Mouse (Mus musculus) embryonic facial prominence, embryonic 11.5 days (tissue): ENCODE data around the gene 1700029F12Rik. TPM values are rescaled to one million over a fixed set of nuclear protein-coding genes. Genes with fewer than 3 reads are reported as not detected.

Source experiments
- ATAC-seq: fragments of 200-750 bp; cut with Nextera tagmentation; replicated peaks from 2 replicates; pipeline ENCODE4 v1.8.0; 2017; ENCODE audit warnings: low read depth; ENCODE audit not compliant: insufficient number of reproducible peaks, low FRiP score, low TSS enrichment
- DNase-seq: peaks from one replicate; pipeline ENCODE4 v3.0.0-alpha.2; 2015; ENCODE audit warnings: low spot score
- H3K27ac ChIP-seq: fragments of 300-500 bp; sonication (generic); replicated peaks from 2 replicates; pipeline ENCODE4 v1.5.1; 2014; ENCODE audit warnings: mild to moderate bottlenecking, low read depth, low read length, control low read depth
- H3K27me3 ChIP-seq: fragments of 300-500 bp; sonication (generic); 2 replicates; pipeline ENCODE4 v1.6.1; 2014; ENCODE audit warnings: mild to moderate bottlenecking, low read length, moderate library complexity, mixed read lengths; ENCODE audit not compliant: control insufficient read depth, insufficient read depth
- H3K36me3 ChIP-seq: fragments of 300-500 bp; sonication (generic); replicated peaks from 2 replicates; pipeline ENCODE4 v1.6.1; 2014; ENCODE audit warnings: low read depth, mild to moderate bottlenecking, low read length, moderate library complexity, mixed read lengths; ENCODE audit not compliant: control insufficient read depth, insufficient read depth
- H3K4me1 ChIP-seq: fragments of 300-500 bp; sonication (generic); 2 replicates; pipeline ENCODE4 v1.6.1; 2014; ENCODE audit warnings: low read length, mixed read lengths; ENCODE audit not compliant: control insufficient read depth, insufficient read depth
- H3K4me2 ChIP-seq: fragments of 300-500 bp; sonication (generic); 2 replicates; pipeline ENCODE4 v1.6.1; 2014; ENCODE audit warnings: low read depth, mild to moderate bottlenecking, control low read depth, low read length, moderate library complexity
- H3K4me3 ChIP-seq: fragments of 300-500 bp; sonication (generic); 2 replicates; pipeline ENCODE4 v1.5.1; 2014; ENCODE audit warnings: low read depth, low read length, control low read depth
- H3K9ac ChIP-seq: fragments of 300-500 bp; sonication (generic); replicated peaks from 2 replicates; pipeline ENCODE4 v1.6.1; 2014; ENCODE audit warnings: mild to moderate bottlenecking, control low read depth, low read length
- H3K9me3 ChIP-seq: fragments of 300-500 bp; sonication (generic); replicated peaks from 2 replicates; pipeline ENCODE4 v1.6.1; 2016; ENCODE audit warnings: mild to moderate bottlenecking, low read length, inconsistent platforms, mixed read lengths; ENCODE audit not compliant: control insufficient read depth
- WGBS: fragments of 180-500 bp; shearing (Covaris S2); extraction: QIAGEN DNeasy Blood & Tissue Kit; methylation state at CpG from one replicate; pipeline ENCODE4 v1.1.7; 2014; 5-methylcytosine and 5-hydroxymethylcytosine counted together
- polyA plus RNA-seq: library from polyadenylated mRNA; unstranded; fragments of >200 nt; fragmentation: Nextera tagmentation; extraction: Ambion mirVana; gene quantifications from 2 replicates; pipeline ENCODE4 v1.2.1, GENCODE M21; 2014

The 1700029F12Rik gene
- polyA plus RNA-seq, 1 experiment from 2014 or later = not detected

DNA sequence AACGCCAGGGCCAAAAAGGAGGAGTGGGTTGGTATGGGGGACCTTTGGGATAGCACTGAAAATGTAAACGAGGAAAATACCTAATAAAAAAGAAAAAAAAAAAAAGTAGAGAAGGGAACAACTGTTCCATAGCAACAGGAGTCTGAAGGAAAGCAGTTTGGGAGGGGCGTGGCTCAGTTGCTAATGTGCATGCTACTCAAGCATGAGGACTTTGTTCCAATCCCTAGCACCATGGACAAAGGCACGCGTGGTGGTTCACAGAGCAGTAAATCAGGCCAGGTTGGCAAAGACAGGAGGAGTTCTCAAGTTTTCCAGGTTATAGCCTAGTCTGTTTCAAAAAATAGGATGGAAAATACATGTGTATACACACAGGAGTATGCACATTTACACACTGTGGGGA is 14.0 kb downstream of the 1700029F12Rik start:
- Histone ChIP-seq H3K9me3 (no peaks in the 10 kb centered on the region), H3K36me3 (no peaks in the 10 kb centered on the region), H3K27me3 (no peaks in the 10 kb centered on the region), H3K9ac (no peak overlapping the region), H3K27ac (no peak overlapping the region), H3K4me1 (no peaks in the 10 kb centered on the region), H3K4me3 (no peak overlapping the region), H3K4me2 (no peak overlapping the region)
- WGBS = 83% methylated on average over 5 of the region's 5 CpGs
- DNase-seq (no peak), ATAC-seq (no peak)

- 82% methylated on average over 3 of the region's 3 CpGs for WGBS
Measured at GRCm38 (mm10) chr13:97017711-97018110, 16.5 kb downstream of the 1700029F12Rik start.

GRCm38 (mm10) chr13:97014366-97014765 is 19.8 kb downstream of the 1700029F12Rik start:
- Histone ChIP-seq H3K9me3 (no peaks in the 10 kb centered on the region), H3K27ac (no peak overlapping the region), H3K36me3 (no peaks in the 10 kb centered on the region), H3K4me3 (no peak overlapping the region), H3K4me1 (no peaks in the 10 kb centered on the region), H3K9ac (no peak overlapping the region), H3K4me2 (no peak overlapping the region), H3K27me3 (no peaks in the 10 kb centered on the region)
- WGBS = 85% methylated on average over 4 of the region's 4 CpGs
- DNase-seq = no peak
- ATAC-seq = no peak

More at GRCm38 (mm10) chr13:97017711-97018110, 16.5 kb downstream of the 1700029F12Rik start:
- Histone ChIP-seq H3K36me3 (no peaks in the 10 kb centered on the region), H3K4me2 (no peak overlapping the region), H3K4me1 (no peaks in the 10 kb centered on the region), H3K4me3 (no peak overlapping the region), H3K9ac (no peak overlapping the region), H3K27me3 (no peaks in the 10 kb centered on the region), H3K27ac (no peak overlapping the region), H3K9me3 (no peaks in the 10 kb centered on the region)
- DNase-seq = no peak
- ATAC-seq = no peak

DNA sequence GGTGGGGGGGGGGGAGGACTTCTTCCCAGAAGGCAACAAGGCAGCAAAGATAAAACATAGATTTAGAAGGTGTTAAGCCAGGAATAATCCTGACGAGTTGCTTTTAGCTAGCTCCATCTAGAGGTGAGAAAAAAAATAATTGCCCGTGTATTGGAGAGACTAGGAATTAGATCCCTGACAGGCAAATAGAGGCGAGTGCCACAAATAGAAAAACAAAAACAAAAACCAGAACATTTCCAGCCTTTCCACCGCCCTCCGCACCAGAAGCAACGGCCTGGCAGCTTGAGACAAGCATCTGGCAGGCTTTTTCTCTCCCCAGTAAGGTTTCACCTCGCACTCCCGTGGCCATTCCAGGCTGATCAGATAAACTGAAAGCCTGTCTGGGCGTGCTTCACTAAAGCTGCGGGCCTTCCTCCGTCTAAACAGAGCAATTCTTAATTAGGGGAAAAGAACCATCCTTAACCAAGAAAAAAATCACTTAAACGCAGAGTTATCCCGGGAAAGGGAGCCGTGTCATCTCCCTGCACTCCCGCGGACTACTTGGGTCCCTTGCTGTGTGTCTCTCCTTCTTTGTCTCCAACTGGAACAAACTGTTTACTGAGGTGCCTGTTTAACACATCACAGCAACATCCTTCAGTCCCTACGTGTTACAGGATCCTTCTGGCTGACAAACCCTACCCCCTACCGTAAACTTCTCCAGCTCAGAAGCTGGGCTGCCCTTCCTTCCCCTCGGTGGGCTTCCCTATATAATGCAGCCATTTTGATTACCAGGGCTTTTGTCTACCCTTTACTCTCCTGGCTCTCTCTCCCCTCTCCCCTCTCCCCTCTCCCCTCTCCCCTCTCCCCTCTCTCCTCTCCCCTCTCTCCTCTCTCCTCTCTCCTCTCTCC is 25.7 kb downstream of the 1700029F12Rik start:
- Histone ChIP-seq H3K9me3 (no peaks in the 10 kb centered on the region), H3K27ac (no peak overlapping the region), H3K36me3 (no peaks in the 10 kb centered on the region), H3K9ac (peak overlapping the region; percentile 56), H3K4me2 (peak overlapping the region; percentile 63), H3K27me3 (no peaks in the 10 kb centered on the region), H3K4me3 (peak overlapping the region; percentile 30), H3K4me1 (no peaks in the 10 kb centered on the region)
- ATAC-seq = peak; percentile 70; the same call in 1 of the 2 replicates
- peak; percentile 70 for DNase-seq
- WGBS = 2% methylated on average over 19 of the region's 19 CpGs

DNA sequence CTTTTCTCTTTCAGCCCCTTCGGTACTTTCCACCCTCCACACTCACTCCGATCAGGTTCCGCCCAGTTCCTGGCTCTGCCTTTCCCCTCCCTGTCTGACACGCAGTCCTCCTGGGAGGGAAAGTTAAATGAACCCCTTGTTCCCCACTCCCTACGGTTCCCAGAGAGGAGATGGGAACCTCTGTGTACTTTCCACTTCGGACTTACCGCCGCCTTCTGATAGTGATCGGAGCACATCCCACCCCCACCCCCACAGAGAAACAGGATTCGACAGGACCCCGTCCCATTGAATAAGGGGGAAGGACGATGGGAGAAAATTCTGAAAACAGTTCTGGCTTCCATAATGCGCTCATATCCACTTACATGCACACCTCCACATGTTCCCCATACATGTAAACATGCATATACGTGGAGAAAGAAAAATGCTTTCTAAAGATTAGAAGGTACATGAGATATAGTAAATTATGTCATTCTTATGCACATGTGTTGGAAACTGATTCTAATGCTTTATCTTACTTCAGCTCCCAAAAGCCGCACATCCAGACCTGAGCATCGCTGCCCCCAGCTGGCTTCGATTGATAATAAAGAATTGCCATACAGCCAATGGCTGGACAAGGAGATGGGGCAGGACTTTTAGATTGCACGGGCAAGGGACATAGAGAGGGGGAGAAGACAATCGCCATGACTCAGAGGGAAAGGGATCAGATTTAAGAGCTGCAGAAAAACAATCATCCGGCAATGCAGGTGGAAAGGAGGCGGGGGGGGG is 26.5 kb downstream of the 1700029F12Rik start:
- Histone ChIP-seq H3K9me3 (no peaks in the 10 kb centered on the region), H3K36me3 (no peaks in the 10 kb centered on the region), H3K4me2 (peak overlapping the region; percentile 63), H3K27ac (no peak overlapping the region), H3K9ac (peak overlapping the region; percentile 39), H3K27me3 (no peaks in the 10 kb centered on the region), H3K4me1 (no peaks in the 10 kb centered on the region), H3K4me3 (peak overlapping the region; percentile 38)
- WGBS = 1% methylated on average over 18 of the region's 21 CpGs
- ATAC-seq (peak; percentile 71), DNase-seq (peak; percentile 60)

GRCm38 (mm10) chr13:97006784-97007183 is 27.4 kb downstream of the 1700029F12Rik start:
- H3K36me3 ChIP-seq = no peaks in the 10 kb centered on the region
- WGBS = 27% methylated on average over 2 of the region's 2 CpGs
- ATAC-seq = no peak
- H3K9me3 ChIP-seq = no peaks in the 10 kb centered on the region
- no peak for DNase-seq
- H3K4me3 ChIP-seq = no peak overlapping the region
- no peaks in the 10 kb centered on the region for H3K4me1 ChIP-seq
- H3K4me2 ChIP-seq = no peak overlapping the region
- no peak overlapping the region for H3K27ac ChIP-seq
- H3K9ac ChIP-seq = no peak overlapping the region
- H3K27me3 ChIP-seq = no peaks in the 10 kb centered on the region

GRCm38 (mm10) chr13:96997080-96997479 is 37.1 kb downstream of the 1700029F12Rik start:
- Histone ChIP-seq H3K9me3 (no peaks in the 10 kb centered on the region), H3K4me3 (no peak overlapping the region), H3K27ac (no peak overlapping the region), H3K36me3 (no peaks in the 10 kb centered on the region), H3K4me1 (no peaks in the 10 kb centered on the region), H3K9ac (no peak overlapping the region), H3K27me3 (no peaks in the 10 kb centered on the region), H3K4me2 (no peak overlapping the region)
- no peak for DNase-seq
- WGBS = 63% methylated on average over 1 of the region's 1 CpGs
- ATAC-seq = no peak

DNA sequence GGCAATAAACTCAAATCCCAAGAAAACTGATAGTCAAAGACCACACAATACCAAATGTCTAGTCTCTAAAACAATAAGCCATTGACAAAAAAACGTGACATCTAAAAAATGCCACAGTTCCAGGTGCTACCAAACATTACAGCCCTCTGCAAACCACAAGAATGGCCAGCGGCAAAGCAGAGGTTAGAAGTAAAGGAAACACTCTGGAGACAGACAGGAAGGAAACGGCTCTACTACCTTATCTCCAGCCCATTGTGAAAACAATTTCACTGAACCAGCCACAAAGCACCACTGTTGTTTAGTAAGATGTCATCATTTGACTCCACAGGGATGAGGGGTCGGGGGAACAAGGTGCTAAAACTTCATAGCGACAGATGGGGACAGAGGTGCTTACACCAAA is 38.9 kb downstream of the 1700029F12Rik start:
- ATAC-seq = no peak
- no peaks in the 10 kb centered on the region for H3K36me3 ChIP-seq
- H3K9me3 ChIP-seq = no peaks in the 10 kb centered on the region
- H3K4me3 ChIP-seq = no peak overlapping the region
- H3K27me3 ChIP-seq = no peaks in the 10 kb centered on the region
- H3K9ac ChIP-seq = no peak overlapping the region
- H3K4me2 ChIP-seq = no peak overlapping the region
- H3K27ac ChIP-seq = no peak overlapping the region
- no peak for DNase-seq
- no peaks in the 10 kb centered on the region for H3K4me1 ChIP-seq
- WGBS = 69% methylated on average over 5 of the region's 5 CpGs
